Mouse (Mus musculus): ENCODE measurements around the gene Gm20696.

- TF ChIP-seq CTCF (IDR thresholded peaks at IDR 0.05; ENCODE audit: low read depth, low read length) (no peak), GATA1 (IDR thresholded peaks at IDR 0.05; ENCODE audit: borderline replicate concordance, low read length) (no peak), TAL1 (conservative IDR thresholded peaks at IDR 0.05; ENCODE audit: low read depth, low read length) (no peak), GATA2 (IDR thresholded peaks at IDR 0.05; ENCODE audit: borderline replicate concordance, low read depth, low read length) (no peak)
These were observed 278.6 kb downstream of the Gm20696 start for GRCm38 (mm10) chr6:99388023-99388422.

Measured in G1E (cell line).